Mouse (Mus musculus): ENCODE measurements around the gene Ppm1b.

DNA sequence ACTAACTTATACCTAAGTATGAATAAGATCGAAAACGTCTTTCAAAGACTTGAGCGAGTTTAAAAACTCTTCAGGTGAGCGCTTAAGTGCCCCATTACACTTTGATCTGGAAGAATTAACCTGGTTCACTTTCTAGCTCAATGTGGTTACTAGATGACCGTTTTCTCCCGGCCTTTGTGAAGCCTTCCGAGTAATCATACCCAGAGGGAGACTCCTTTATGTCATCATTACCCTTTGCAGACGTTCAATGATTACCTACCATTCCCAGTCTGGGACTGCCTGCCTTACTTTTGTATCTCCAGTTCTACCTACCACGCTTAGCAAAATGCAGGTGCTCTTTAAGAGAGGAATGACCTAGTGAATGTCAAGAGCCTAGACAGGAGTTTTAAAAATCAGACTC, at the start of gene Ppm1b:
- no peak for TF ChIP-seq CTCF (IDR thresholded peaks at IDR 0.05; ENCODE audit: low read depth, low read length)
- no peak for TF ChIP-seq POLR2A (IDR thresholded peaks at IDR 0.05; ENCODE audit: extremely low read depth, insufficient read depth, low read length)

All from liver, adult 2 months (tissue).